Mouse (Mus musculus) macrophage (primary cell): ENCODE measurements around the gene Casq1. TPM values are rescaled to one million over a fixed set of nuclear protein-coding genes. Genes with fewer than 3 reads are reported as not detected.

Experiments used
- H3K27ac ChIP-seq: fragments of 350-480 bp; formaldehyde crosslinking; 2 replicates; pipeline ENCODE4 v1.9.0; 2021
- H3K36me3 ChIP-seq: fragments of 350-480 bp; formaldehyde crosslinking; 2 replicates; pipeline ENCODE4 v1.9.0; 2021; ENCODE audit errors: inconsistent target
- H3K4me3 ChIP-seq: fragments of 350-480 bp; formaldehyde crosslinking; 2 replicates; pipeline ENCODE4 v1.9.0; 2021; ENCODE audit errors: inconsistent target
- H3K79me2 ChIP-seq: fragments of 350-480 bp; formaldehyde crosslinking; 2 replicates; pipeline ENCODE4 v1.9.0; 2021; ENCODE audit errors: inconsistent target
- WGBS: methylation state at CpG from one replicate; pipeline ENCODE4 v1.1.7; 2026; ENCODE audit warnings: inconsistent platforms; ENCODE audit not compliant: missing documents; 5-methylcytosine and 5-hydroxymethylcytosine counted together
- polyA plus RNA-seq: library from polyadenylated mRNA; stranded (reverse); fragments of 250-400 nt; gene quantifications from 3 replicates; pipeline ENCODE4 v1.2.4, GENCODE M21; 2018; ENCODE audit warnings: inconsistent platforms

Casq1 gene
- polyA plus RNA-seq, 1 experiment from 2014 or later, result not detected

- Histone ChIP-seq H3K36me3 (peaks cover 46% of the 10 kb centered on the region), H3K4me3 (no peak overlapping the region), H3K79me2 (no peaks in the 10 kb centered on the region), H3K27ac (no peak overlapping the region)
- 100% methylated on average over 3 of the region's 3 CpGs for WGBS
Measured at GRCm38 (mm10) chr1:172181777-172182176, 37.9 kb downstream of the Casq1 start.

GRCm38 (mm10) chr1:172180881-172181280 lies 38.8 kb downstream of the Casq1 start:
- Histone ChIP-seq H3K27ac (no peak overlapping the region), H3K4me3 (no peak overlapping the region), H3K79me2 (no peaks in the 10 kb centered on the region), H3K36me3 (peaks cover 44% of the 10 kb centered on the region)
- WGBS, result 90% methylated on average over 4 of the region's 4 CpGs

- 76% methylated on average over 7 of the region's 7 CpGs for WGBS
- Histone ChIP-seq H3K27ac (no peak overlapping the region), H3K4me3 (no peak overlapping the region), H3K36me3 (peaks cover 62% of the 10 kb centered on the region), H3K79me2 (no peaks in the 10 kb centered on the region)
Measured at GRCm38 (mm10) chr1:172179102-172179501, 40.6 kb downstream of the Casq1 start.

- 97% methylated on average over 7 of the region's 7 CpGs for WGBS
- H3K36me3 ChIP-seq, result peaks cover 75% of the 10 kb centered on the region
- H3K4me3 ChIP-seq, result no peak overlapping the region
- H3K27ac ChIP-seq, result no peak overlapping the region
- H3K79me2 ChIP-seq, result no peaks in the 10 kb centered on the region
Measured at GRCm38 (mm10) chr1:172177791-172178190, 41.9 kb downstream of the Casq1 start.

DNA sequence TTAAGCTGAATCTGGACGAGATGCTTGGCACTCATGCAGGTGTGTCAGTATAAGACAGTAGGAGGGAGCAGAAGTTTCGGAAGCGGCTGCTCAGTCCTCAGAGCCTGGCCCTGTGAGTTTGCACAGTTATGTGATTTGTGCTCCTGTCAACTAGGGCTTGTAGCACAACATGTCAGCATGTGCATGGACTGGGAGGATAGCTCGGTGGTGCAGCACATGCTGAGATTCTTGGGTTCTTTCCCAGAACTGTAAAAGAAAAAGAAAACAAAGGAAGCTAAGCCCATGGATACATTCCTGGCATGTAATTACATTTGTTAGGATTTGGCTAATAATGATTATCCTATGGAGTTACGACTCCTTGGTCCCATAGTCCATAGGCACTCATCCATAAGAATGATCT lies 46.5 kb downstream of the Casq1 start:
- H3K4me3 ChIP-seq, result no peak overlapping the region
- no peak overlapping the region for H3K27ac ChIP-seq
- 96% methylated on average over 5 of the region's 5 CpGs for WGBS
- H3K79me2 ChIP-seq, result no peaks in the 10 kb centered on the region; the same call in 1 of the 2 replicates
- peaks cover 73% of the 10 kb centered on the region for H3K36me3 ChIP-seq

- Histone ChIP-seq H3K36me3 (peaks cover 73% of the 10 kb centered on the region), H3K4me3 (no peak overlapping the region), H3K27ac (no peak overlapping the region), H3K79me2 (no peaks in the 10 kb centered on the region; the same call in 1 of the 2 replicates)
- WGBS, result 96% methylated on average over 21 of the region's 21 CpGs
Measured at GRCm38 (mm10) chr1:172172381-172172780, 47.3 kb downstream of the Casq1 start.

GRCm38 (mm10) chr1:172169809-172170208 lies 49.9 kb downstream of the Casq1 start:
- Histone ChIP-seq H3K36me3 (peaks cover 75% of the 10 kb centered on the region), H3K4me3 (no peak overlapping the region), H3K79me2 (peaks cover 10% of the 10 kb centered on the region; the same call in 1 of the 2 replicates), H3K27ac (no peak overlapping the region)
- WGBS, result 90% methylated on average over 5 of the region's 5 CpGs

DNA sequence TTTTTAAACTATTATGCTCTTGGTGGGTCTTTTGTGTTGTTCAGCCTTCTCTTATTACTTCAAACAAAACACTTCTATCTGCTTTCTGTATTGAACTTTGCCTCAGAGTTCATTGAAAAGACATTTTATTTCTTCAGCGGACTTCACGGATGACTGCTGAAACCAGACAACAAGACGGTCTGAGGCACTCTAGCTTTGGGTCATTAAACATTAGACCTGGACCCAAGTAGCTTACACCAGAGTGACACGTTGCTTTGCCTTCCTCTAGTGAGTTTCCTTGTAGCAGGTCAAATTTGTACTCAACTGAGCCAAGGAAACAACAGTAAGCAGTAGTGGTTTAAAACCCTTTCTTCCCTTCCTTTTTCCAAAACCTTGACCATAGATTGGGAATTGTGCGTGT lies 51.8 kb downstream of the Casq1 start:
- H3K36me3 ChIP-seq, result peaks cover 56% of the 10 kb centered on the region
- peaks cover 29% of the 10 kb centered on the region for H3K79me2 ChIP-seq
- 96% methylated on average over 5 of the region's 5 CpGs for WGBS
- H3K4me3 ChIP-seq, result no peak overlapping the region
- no peak overlapping the region for H3K27ac ChIP-seq

GRCm38 (mm10) chr1:172162959-172163358 lies 56.7 kb downstream of the Casq1 start:
- H3K36me3 ChIP-seq, result peaks cover 22% of the 10 kb centered on the region; the same call in 1 of the 2 replicates
- H3K4me3 ChIP-seq, result no peak overlapping the region
- H3K79me2 ChIP-seq, result peaks cover 78% of the 10 kb centered on the region
- 95% methylated on average over 6 of the region's 6 CpGs for WGBS
- no peak overlapping the region for H3K27ac ChIP-seq

DNA sequence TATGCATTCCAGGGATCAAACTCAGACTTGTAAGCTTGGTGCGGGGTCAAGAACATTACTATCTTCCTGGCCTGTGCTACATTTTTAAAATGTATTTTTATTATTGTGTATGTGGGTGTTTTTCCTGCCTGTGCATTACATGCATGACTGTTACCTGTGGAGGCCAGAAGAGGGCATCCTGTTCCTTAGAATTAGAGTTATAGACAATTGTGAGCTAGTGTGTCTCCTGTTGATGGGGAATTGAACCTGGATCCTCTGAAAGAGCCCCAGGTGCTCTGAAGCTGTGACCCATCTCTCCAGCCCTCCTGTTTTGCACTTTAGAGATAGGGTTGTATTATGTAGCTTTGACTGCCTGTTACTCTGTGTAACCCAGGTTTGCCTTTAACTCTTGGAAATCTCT lies 57.7 kb downstream of the Casq1 start:
- Histone ChIP-seq H3K4me3 (no peak overlapping the region), H3K79me2 (peaks cover 87% of the 10 kb centered on the region), H3K36me3 (peaks cover 13% of the 10 kb centered on the region; the same call in 1 of the 2 replicates), H3K27ac (no peak overlapping the region)
- 100% methylated on average over 1 of the region's 1 CpGs for WGBS

GRCm38 (mm10) chr1:172160508-172160907 lies 59.2 kb downstream of the Casq1 start:
- H3K27ac ChIP-seq, result no peak overlapping the region
- peaks cover 8% of the 10 kb centered on the region; the same call in 1 of the 2 replicates for H3K36me3 ChIP-seq
- H3K4me3 ChIP-seq, result no peak overlapping the region

DNA sequence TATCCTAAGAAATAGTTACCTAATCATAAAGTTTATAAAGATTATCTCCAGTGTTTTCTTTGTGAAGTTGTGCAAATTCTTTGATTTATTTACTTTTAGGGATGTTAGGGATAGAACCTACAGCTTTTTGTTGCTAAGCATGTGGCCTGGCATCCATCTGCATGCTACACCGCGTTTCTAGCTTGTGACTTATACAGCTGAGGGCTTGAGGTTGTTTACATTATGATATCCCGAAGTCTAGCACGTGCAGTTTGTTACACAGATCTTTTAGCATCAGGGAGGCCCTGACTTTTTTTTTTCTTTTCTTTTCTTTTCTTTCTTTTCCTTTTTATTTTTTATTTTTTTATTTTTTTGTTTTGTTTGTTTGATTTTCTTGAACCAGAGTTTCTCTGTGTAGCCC lies 59.7 kb downstream of the Casq1 start:
- no peak overlapping the region for H3K4me3 ChIP-seq
- WGBS, result 88% methylated on average over 4 of the region's 4 CpGs
- H3K27ac ChIP-seq, result no peak overlapping the region
- 0 out of 2 replicates have a peak, but pooled peaks cover 5% of the 10 kb centered on the region for H3K36me3 ChIP-seq
- H3K79me2 ChIP-seq, result peaks cover 98% of the 10 kb centered on the region

More at GRCm38 (mm10) chr1:172160508-172160907, 59.2 kb downstream of the Casq1 start:
- peaks cover 98% of the 10 kb centered on the region for H3K79me2 ChIP-seq

Other genes starting within 250 kb of the Casq1 start
- 0.12 to 0.42 TPM (median 0.30 TPM) in 3 replicates for gene Vangl2, start 191.4 kb downstream of the Casq1 start, polyA plus RNA-seq
- gene Nhlh1, start 162.3 kb downstream of the Casq1 start, polyA plus RNA-seq, result not detected in 3 replicates
- gene Copa, start 137.3 kb downstream of the Casq1 start, polyA plus RNA-seq, result 141 to 187 TPM (median 150 TPM) in 3 replicates
- gene Ncstn, start 137.1 kb downstream of the Casq1 start, polyA plus RNA-seq, result 95.2 to 110 TPM (median 102 TPM) in 3 replicates
- 44.5 to 55.5 TPM (median 48.6 TPM) in 3 replicates for gene Pex19, start 93.1 kb downstream of the Casq1 start, polyA plus RNA-seq
- 45.9 to 68.0 TPM (median 67.8 TPM) in 3 replicates for gene Dcaf8, start 71.8 kb downstream of the Casq1 start, polyA plus RNA-seq
- 269 to 545 TPM (median 282 TPM) in 3 replicates for gene Pea15a, start 13.1 kb downstream of the Casq1 start, polyA plus RNA-seq
- gene Atp1a4, start 38.5 kb upstream of the Casq1 start, polyA plus RNA-seq, result not detected in 3 replicates
- 26.8 to 55.6 TPM (median 36.2 TPM) in 3 replicates for gene Igsf8, start 41.8 kb upstream of the Casq1 start, polyA plus RNA-seq
- not detected in 3 replicates for gene Atp1a2, start 78.2 kb upstream of the Casq1 start, polyA plus RNA-seq
- gene Kcnj9, start 109.5 kb upstream of the Casq1 start, polyA plus RNA-seq, result 0.06 to 0.33 TPM in 2 of 3 replicates, not detected in the other
- gene Kcnj10, start 121.3 kb upstream of the Casq1 start, polyA plus RNA-seq, result 0.28 to 1.9 TPM (median 0.66 TPM) in 3 replicates
- gene Pigm, start 156.7 kb upstream of the Casq1 start, polyA plus RNA-seq, result 5.6 to 9.2 TPM (median 7.8 TPM) in 3 replicates